Mouse (Mus musculus): Measurements from ENCODE around the gene Zfhx3.

- no peak for TF ChIP-seq CTCF (IDR thresholded peaks at IDR 0.05)
- TF ChIP-seq EP300 (IDR thresholded peaks at IDR 0.05) = no peak
Observed at GRCm38 (mm10) chr8:108522050-108522449, 579.6 kb downstream of the Zfhx3 start.
